Mouse (Mus musculus) G1E-ER4 (cell line): ENCODE measurements around the gene Gprc5c. TPM values are rescaled to one million over a fixed set of nuclear protein-coding genes. Genes with fewer than 3 reads are reported as not detected.

Experiments used
- GATA1 ChIP-seq: IDR thresholded peaks from one replicate; pipeline ENCODE4 v1.8.0; 2012; ENCODE audit warnings: low read length, inconsistent platforms
- polyA plus RNA-seq: library from polyadenylated mRNA; stranded (reverse); fragments of >175 nt; gene quantifications from 2 replicates; pipeline ENCODE4 v1.2.3, GENCODE M21; 2012

Gprc5c gene
- polyA plus RNA-seq, 1 experiment = not detected

- no peak for TF ChIP-seq GATA1
These were observed 56.6 kb downstream of the Gprc5c start for GRCm38 (mm10) chr11:114907567-114907966.

DNA sequence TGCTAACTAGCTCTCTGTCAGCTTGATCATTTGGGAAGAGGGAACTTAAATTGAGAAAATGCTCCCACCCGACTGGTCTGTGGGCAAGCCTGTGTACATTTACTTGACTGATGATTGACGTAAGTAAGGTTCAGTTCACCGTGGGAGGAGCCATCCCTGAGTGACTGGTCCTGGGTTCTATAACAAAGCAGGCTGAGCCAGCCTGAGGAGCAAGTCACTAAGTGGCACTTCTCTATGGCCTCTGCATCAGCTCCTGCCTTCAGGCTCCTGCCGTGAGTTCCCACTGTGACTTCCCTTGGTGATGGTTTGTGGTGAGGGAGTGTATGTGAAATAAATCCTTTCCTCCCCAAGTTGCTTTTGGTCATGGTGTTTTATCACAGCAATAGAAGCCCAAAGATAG, 57.1 kb downstream of the Gprc5c start:
- no peak for TF ChIP-seq GATA1

GRCm38 (mm10) chr11:114912847-114913246, 61.9 kb downstream of the Gprc5c start:
- no peak for TF ChIP-seq GATA1

- TF ChIP-seq GATA1 = no peak
These were observed 64.0 kb downstream of the Gprc5c start for GRCm38 (mm10) chr11:114914978-114915377.

GRCm38 (mm10) chr11:114917120-114917519, 66.2 kb downstream of the Gprc5c start:
- TF ChIP-seq GATA1 = no peak

Other genes starting within 250 kb of the Gprc5c start
- gene Rpl38, start 182.6 kb upstream of the Gprc5c start, polyA plus RNA-seq = 220 and 257 TPM in 2 replicates
- gene Ttyh2, start 175.7 kb upstream of the Gprc5c start, polyA plus RNA-seq = 0.16 and 0.32 TPM in 2 replicates
- gene Dnaic2, start 123.7 kb upstream of the Gprc5c start, polyA plus RNA-seq = not detected in 2 replicates
- not detected in 2 replicates for gene Kif19a, start 85.8 kb upstream of the Gprc5c start, polyA plus RNA-seq
- gene Btbd17, start 55.2 kb upstream of the Gprc5c start, polyA plus RNA-seq = not detected in 2 replicates
- gene Gpr142, start 52.2 kb upstream of the Gprc5c start, polyA plus RNA-seq = not detected in 2 replicates
- gene Cd300a, start 38.9 kb downstream of the Gprc5c start, polyA plus RNA-seq = not detected in 2 replicates
- gene Cd300lb, start 83.2 kb downstream of the Gprc5c start, polyA plus RNA-seq = not detected in 2 replicates
- gene Cd300c, start 118.0 kb downstream of the Gprc5c start, polyA plus RNA-seq = not detected in 2 replicates
- gene Cd300ld, start 138.8 kb downstream of the Gprc5c start, polyA plus RNA-seq = not detected in 2 replicates
- not detected in 2 replicates for gene Cd300c2, start 150.7 kb downstream of the Gprc5c start, polyA plus RNA-seq
- gene Cd300ld2, start 165.0 kb downstream of the Gprc5c start, polyA plus RNA-seq = not detected in 2 replicates
- gene Cd300ld4, start 175.9 kb downstream of the Gprc5c start, polyA plus RNA-seq = not detected in 2 replicates
- gene Cd300ld5, start 186.6 kb downstream of the Gprc5c start, polyA plus RNA-seq = not detected in 2 replicates
- not detected in 2 replicates for gene Cd300ld3, start 197.3 kb downstream of the Gprc5c start, polyA plus RNA-seq
- gene Cd300e, start 211.0 kb downstream of the Gprc5c start, polyA plus RNA-seq = not detected in 2 replicates
- gene Rab37, start 240.3 kb downstream of the Gprc5c start, polyA plus RNA-seq = 1.3 and 1.4 TPM in 2 replicates